Mouse (Mus musculus) liver (tissue): ENCODE measurements at regions not wholly inside any gene's neighbourhood (a gene's known extent, or its start where the extent isn't known, plus 50 kb on each side); places are given as distances from the start of the nearest gene placed in this dataset.

Source experiments
- DNase-seq: peaks from one replicate; pipeline ENCODE4 v3.0.0-alpha.2; 2020; ENCODE audit warnings: mixed read lengths

DNA sequence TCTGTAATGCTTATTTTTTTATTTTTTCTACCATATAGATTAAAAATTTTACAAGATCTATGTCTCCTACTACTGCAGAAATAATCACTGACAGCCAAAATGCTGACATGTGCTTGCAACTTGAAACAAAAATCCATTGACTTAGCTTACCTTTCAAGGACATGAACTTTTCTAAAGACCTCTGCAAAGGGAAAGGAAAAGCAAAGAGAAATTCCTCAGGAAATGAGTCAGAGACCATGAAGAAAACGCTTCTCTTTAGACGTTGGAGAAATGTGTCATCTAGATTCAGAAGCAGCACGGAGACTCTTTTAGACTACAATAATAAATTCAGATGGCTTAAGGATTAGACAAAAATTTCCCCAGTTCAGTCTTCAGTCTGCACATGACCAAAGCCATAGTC, 2188.6 kb upstream of the Tenm3 start:
- no peak for DNase-seq

DNA sequence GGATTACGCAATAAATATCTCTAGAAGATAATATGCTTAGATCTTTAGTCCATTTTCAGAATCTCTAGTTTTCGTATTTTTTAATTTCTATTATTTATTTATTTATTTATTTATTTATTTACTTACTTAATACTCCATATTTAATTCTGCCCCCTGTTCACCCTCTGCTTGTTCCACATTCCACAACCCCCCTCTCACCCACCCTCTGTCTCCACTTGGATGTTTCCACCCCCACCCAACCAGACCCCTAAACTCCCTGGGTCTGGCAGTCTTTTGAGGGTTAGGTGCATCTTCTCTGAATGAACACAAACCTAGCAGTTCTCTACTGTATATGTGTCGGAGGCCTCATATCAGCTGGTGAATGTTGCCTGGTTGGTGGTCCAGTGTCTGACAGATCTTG, 2166.8 kb upstream of the Tenm3 start:
- DNase-seq: no peak

- DNase-seq: peak; percentile 2
These were observed 2123.6 kb upstream of the Tenm3 start for GRCm38 (mm10) chr8:50967386-50967785.

DNA sequence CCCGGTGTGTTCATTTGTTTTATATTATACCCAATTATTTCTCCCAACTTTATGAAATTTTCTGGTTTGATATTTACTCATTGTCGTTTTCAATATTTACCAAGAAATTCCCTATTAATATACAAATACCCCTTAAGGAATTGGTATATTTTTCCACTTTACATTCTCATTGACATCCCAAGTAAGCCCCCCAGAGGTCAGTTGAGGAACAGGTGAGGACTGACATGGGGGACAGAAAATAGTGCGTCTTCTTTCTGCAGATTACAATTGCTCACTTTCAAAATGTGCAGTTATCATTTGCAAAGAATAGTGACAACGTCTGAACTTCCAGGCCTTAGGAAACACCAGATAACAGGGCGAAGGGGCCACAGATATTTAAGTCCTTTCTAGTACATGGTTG, 2073.8 kb upstream of the Tenm3 start:
- DNase-seq: no peak

DNA sequence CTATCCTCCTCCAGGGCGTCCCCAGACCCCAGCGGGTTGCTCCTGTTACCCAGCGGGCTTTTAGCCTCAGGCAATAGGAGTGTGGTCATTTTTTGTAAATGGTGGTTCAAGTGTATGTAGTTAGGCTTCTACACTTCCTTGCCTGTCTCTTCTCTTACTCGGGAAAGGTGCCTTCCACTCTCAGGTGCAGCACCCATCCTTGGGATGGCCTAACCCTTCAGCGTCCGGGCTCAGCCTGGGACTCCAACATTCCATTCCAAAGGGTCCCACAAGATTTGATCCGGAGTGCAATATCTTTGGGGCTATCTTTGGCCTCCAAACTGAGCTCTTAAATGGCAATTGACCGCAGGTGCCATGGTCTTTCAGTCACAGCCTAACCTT, 2073.0 kb upstream of the Tenm3 start:
- DNase-seq: no peak

DNA sequence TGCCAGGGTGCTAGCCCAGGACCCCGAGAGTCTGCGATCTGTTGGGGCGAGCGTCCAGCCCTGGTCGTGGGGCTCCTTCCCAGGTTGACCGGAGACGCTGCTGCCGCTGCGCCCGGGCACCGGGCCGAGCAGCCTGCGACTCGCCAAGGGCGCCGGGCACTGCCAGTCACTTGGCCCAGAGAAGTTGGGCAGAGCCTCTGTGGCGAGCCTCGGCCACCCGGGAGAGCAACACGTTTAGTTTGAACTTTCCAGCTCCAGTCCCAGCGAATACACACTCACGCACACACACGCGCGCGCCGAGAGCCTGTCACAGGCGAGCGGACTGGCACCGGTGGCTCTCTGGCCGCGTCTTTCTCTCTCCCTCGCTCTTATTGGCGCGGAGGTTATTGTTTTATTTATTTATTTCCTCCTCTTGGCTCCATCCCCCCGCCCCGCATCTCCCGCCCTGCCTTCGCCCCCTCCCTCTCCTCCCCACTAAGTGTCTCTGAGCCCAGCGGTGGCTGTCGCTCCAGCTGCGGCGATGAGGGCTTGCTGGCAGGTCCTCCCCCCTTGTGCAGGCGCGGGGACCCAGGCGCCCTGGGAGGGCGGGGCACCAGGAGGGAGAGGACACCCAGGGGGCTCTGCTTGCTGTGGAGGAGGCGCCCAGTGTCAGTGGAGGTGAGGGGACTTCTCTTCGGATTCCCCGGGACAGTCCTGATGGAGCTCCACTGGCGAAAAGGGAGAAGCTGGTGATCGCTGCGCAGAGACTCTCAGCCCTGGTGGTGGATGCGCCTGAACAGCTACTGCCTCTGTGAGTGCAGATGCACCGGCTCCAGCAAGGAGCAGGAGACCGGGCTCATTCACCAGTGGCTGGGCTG, 2072.4 kb upstream of the Tenm3 start:
- peak; percentile 3 for DNase-seq

DNA sequence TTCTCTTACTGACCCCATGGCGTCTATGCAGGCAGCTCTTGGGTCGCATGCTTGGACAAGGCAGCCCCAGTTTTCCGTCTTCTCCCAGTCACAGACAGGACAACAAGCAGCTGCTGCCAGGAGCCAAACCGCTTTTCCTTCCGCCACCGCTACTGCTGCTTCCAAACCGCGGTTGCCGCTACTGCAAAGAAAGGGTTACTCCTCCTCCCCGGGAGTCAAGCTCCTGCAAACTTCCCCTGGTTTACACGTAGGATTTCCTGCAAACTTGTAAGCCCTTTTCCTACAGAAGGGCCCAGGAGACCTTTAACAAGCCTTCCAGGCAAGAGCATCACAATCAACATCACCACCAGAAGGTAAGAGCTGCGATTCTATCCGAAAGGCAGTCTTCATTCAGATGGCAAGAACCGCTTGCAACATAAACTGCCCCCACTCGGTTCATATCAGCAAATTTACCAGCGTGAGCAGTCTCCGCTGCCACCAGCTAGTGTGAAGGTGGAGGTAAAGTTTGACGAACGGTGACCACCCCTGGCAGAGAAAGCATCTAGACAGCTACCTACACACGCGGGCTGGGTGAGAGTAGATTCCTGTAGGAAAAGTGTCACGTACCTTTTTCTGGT, 2071.6 kb upstream of the Tenm3 start:
- peak; percentile 4 for DNase-seq

DNA sequence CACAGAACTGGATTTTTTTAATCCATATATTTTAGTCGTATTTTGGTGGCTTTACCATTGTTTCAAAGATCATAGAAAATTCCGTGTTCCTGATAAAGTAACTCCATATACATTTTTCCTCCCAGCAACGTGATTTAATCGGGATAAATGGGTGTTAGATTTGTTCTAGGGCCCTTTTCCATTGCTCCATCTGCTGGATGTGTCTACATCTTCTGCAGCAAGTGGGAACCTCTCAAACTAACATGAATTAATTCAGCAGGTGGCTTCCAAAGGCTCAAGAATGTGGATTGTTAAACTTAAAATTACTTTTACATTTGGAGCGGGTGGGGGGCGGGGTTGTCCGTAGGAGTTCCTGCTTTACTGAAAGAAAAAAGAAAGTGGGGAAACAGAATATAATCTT, 2070.9 kb upstream of the Tenm3 start:
- DNase-seq: no peak

DNA sequence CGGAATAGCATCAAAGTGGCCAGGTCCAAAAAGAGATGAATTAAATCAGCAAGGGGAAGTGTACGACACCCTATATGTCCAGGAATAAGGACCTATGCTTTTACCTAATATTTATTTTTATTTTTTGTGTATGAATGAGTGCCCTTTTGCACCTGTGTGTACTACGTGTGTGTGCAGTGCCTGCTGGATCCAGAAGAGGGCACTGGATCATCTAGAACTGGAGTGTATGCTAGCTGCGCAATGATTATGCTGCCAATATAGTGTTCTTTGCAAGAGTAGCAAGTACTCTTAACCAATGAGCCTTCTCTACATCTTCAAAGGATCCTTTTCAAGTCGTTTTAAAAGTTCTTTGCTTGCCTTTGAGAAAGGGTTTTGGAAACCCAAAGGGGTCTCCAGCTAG, 2034.4 kb upstream of the Tenm3 start:
- DNase-seq: no peak
